Mouse (Mus musculus): ENCODE results near the gene Gm17387.

Gene Gm17387

GRCm38 (mm10) chr7:141028831-141029230 is at the start of gene Gm17387:
TSS of gene Gm17387 (plus strand) at chr7:141029131.
- no peak for DNase-seq (ENCODE audit: low spot score)

DNA sequence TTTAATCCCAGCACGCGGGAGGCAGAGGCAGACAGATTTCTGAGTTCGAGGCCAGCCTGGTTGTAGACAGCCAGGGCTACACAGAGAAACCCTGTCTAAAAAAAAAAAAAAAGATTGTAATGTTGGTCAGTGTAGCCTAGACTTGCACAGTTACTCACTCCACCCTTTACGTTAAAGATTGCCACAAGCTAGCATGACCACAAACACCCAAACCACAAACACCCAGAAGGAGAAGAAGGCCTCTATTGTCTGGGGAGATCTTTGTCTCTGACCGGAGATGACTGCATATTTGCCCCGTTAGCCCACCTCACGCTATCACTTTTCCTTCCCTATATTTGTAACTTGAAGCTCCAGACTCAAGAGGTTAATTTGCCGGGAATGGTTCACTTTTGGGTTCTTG is 47.2 kb upstream of the Gm17387 start:
- no peak for DNase-seq (ENCODE audit: low spot score)

DNA sequence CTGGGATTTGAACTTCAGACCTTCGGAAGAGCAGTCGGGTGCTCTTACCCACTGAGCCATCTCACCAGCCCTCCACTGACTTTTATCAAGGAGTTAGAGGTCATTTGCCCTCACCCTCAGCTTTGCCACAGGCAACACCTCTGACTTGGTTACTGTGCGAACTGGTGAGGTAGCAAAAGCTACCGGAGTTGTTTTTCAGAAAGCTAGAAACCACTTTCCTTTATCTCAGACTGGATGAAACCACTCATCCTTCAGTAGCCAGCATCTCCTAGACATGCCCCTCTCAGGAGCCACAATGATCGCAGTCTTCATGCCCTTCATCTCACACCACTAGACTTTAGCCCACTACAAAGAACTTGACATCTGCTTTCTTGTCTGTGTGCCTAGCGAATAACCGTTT is 46.0 kb upstream of the Gm17387 start:
- DNase-seq (ENCODE audit: low spot score): no peak

DNA sequence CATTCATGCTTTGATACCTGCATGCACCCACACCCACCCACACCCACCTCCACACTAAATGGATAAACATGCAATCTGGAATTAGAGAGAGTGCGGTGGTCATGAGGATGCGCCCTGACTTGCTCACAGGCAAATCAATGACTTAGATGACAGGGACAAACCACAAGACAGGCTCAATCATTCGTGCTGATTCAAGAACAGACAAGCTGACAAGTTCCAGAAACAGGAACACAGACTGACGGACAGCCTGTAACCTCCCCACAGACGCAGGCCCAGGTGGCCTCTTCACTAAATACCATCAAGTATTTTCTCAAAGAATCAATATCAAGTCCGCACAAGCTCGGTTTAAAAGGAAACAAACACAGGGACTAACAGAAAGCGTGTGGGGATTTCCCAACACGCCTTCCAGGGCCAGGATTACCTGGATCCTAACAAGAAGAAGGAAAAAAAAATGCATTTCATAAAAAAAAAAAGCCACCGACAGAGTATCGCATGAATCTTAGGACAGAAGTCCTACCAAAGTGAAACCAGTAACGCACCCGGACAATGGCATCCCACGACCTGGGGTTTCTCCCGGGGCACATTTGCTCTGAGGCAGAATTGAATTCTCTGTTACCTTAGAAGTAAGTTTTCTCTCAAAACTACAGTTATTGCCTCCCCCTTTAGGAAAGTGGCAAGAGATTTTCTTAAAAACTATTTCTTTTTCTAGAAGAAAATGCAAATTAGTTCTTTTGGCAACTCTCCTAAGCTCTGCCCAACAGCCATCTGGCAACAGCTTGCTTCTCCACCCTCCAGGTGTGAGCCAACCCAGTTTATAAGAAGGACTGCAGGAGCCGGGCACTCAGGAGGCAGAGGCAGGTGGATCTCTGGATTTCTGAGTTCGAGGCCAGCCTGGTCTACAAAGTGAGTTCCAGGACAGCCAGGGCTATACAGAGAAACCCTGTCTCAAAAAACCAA is 41.5 kb upstream of the Gm17387 start:
- no peak for DNase-seq (ENCODE audit: low spot score)

- DNase-seq (ENCODE audit: low spot score): no peak
Measured at GRCm38 (mm10) chr7:140989022-140989421, 39.9 kb upstream of the Gm17387 start.

DNA sequence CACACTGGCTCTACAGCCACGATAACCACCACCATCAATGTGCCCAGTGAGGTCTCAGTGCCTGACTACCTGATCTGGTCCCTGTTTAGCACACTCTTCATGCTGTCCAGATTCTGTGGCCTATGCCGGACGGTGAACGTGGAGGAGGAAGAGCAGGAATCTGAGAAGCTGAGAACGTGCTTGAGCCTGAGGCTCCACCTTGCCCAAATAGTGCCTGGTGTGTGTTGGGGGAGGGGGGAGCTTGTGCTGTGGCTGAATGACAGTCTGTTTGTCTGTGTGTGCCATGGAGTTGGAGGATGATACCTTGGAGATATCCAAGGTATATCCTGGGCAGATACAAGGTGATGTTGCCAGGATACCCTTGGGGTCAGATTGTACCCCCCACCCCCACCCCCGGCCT is 38.7 kb upstream of the Gm17387 start:
- DNase-seq (ENCODE audit: low spot score): no peak

DNA sequence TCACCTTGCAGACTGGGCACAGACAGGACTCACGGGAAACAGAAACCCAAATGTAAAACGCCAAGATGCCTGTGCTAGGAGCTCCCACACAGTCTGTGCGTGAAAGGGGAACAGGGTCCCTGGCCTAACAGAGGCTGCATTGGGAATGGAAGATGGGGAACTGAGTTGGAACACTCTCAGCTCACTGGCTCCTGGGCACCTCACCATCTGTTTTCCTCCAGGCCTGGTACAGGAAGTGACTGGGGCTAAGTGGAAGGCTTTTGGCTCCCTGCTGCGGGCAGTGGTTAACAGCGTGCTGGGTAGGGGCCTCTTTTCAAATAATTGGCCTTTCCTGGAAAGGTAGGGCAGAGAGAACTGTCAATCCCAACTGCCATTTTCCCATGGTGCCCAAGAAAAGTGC is 38.3 kb upstream of the Gm17387 start:
- no peak for DNase-seq (ENCODE audit: low spot score)

- no peak for DNase-seq (ENCODE audit: low spot score)
Measured at GRCm38 (mm10) chr7:140991117-140991689, 37.7 kb upstream of the Gm17387 start.

DNA sequence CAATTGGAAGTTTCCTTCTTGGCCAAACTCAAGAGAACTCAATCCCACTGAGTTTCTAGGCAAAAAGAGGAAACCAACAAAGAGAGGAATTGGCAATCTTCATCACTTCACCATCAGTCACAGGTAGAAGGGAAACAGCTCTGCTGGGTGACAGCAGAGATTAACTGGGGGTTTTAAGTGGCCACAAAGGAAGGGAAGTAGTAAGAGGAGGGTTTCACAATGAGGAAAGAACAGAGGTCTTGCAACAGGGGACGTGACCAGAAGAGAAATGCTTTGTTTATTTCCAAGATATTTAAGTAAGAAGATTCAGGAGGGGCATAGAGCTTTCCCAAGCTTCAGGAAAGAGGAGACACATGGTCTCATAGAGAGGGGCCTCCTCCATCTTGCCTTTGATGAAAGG is 31.1 kb upstream of the Gm17387 start:
- no peak for DNase-seq (ENCODE audit: low spot score)

GRCm38 (mm10) chr7:140998853-140999700 is 29.9 kb upstream of the Gm17387 start:
- no peak for DNase-seq (ENCODE audit: low spot score)

GRCm38 (mm10) chr7:141000881-141001708 is 27.8 kb upstream of the Gm17387 start:
- DNase-seq (ENCODE audit: low spot score): no peak

DNA sequence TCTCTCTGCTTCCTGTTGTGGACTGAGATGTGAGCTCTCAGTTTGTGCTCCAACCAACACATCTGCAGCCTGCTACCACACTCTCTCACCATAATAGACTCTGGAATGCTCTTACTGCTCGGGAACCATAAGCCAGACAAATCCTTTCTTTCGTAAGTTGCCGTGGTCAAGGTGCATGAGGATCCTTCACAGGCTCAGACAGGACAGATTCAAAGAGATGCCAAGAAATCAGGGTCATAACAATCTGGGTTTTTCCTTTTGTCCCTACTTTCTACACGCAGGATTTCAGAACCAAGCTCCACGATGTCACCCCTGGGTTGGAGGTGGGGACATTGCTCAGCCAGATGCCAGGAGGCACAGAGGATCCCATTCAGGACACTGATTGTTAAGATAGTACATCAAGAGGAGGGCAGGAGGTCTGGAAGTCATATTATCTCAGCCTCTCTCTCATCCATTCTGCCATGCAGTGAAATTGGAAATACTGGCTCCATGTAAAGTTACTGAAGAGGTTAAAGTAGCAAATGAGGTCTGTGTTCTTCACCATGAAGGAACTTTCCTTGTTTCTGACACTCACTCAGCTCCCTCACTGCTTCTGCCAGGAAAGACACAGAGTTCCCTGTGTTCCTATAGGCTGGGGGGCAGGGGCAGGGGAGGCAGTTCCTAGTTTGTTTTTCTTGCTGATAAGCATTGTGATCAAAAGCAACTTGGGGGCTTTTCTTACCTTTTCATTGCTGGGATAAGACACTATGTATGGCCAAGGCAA is 25.5 kb upstream of the Gm17387 start:
- DNase-seq (ENCODE audit: low spot score): no peak

DNA sequence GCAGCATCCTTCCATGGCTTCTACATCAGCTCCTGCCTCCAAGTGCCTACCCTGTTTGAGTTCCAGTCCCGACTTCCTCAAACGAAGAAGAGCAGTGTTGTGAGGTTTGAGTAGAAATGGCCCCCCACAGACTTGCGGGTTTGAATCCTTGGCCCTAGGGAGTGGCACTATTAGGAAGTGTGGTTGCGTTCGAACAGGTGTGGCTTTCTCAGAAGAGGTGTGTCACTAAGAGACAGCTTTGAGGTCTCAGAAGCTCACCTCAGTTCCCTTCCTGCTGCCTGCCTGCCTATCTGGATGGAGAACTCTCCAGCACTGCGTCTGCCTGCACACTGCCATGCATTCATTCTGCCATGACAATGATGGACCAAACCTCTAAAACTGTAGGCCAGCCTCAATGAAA is 22.5 kb upstream of the Gm17387 start:
- DNase-seq (ENCODE audit: low spot score): no peak

DNA sequence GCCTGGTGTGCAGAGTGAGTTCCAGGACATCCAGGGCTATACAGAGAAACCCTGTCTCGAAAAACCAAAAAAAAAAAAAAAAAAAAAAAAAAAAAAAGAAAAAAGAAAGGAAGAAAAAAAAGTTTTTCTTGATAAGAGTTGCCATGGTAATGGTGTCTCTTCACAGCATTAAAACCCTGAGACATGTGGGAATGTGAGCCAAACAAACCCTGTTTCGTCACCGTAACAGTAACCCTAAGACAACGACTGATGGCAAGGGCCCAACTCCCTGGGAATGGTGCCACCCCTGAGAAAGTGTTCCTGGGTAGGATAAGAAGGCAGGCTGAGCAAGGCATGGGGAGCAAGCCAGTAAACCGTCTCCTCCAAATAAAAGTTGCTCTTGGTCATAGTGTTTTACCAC is 22.0 kb upstream of the Gm17387 start:
- peak; percentile 40 for DNase-seq (ENCODE audit: low spot score)

GRCm38 (mm10) chr7:141008312-141008761 is 20.6 kb upstream of the Gm17387 start:
- peak; percentile 25 for DNase-seq (ENCODE audit: low spot score)

GRCm38 (mm10) chr7:141008938-141009660 is 19.8 kb upstream of the Gm17387 start:
- DNase-seq (ENCODE audit: low spot score): peak; percentile 79

DNA sequence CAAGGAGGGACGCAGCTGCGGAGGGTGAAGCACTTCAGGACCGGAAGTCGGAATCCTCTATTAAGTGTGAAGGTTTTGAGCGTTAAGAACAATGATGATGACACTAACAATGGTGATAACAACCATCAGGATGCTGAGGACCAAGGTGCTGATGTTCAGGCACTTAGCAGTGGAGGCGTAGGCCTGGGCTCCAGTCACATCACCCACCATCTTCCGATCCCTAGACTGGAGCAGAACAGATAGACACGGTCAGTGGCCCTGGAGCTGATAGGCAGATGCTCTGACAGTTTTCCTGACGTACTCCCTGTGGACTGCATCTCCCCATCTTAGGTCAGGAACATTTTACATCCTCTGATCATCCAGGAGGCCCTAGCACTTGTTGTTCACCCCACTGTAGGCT is 19.3 kb upstream of the Gm17387 start:
- no peak for DNase-seq (ENCODE audit: low spot score)

GRCm38 (mm10) chr7:141010593-141010992 is 18.3 kb upstream of the Gm17387 start, which contains the start of gene Ifitm3:
TSS of gene Ifitm3 (minus strand) at chr7:141010770.
- DNase-seq (ENCODE audit: low spot score): peak; percentile 54

DNA sequence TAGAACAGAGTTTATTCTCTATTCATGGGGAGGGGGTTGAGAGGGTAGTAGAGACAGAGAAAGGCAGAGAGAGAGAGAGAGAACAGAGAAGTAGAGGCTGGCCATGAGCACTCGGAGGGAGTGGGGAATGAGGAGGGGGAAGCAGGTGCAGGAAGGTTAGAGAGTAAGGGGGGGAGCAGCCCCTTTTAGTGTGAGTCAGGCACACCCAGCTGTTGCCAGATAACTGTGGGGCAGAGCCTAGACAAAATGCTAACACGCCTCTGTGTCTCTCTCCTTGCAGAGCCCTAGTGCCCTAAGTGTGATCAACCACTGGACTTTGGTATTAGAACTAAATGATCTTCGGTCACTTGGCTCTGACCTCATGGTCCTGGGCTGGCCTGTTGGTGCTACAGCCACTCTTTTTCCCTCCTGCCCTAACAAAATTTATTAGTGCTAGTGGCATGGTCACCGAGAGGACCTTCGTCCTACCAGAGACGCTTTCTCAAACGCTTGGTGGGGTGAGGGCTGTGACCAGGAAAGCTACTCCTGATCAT is 17.6 kb upstream of the Gm17387 start:
- no peak for DNase-seq (ENCODE audit: low spot score)

Measured in ovary, postnatal 36 days (tissue).